Mouse (Mus musculus): ENCODE measurements at regions not wholly inside any gene's neighbourhood (a gene's known extent, or its start where the extent isn't known, plus 50 kb on each side); places are given as distances from the start of the nearest gene placed in this dataset.

DNA sequence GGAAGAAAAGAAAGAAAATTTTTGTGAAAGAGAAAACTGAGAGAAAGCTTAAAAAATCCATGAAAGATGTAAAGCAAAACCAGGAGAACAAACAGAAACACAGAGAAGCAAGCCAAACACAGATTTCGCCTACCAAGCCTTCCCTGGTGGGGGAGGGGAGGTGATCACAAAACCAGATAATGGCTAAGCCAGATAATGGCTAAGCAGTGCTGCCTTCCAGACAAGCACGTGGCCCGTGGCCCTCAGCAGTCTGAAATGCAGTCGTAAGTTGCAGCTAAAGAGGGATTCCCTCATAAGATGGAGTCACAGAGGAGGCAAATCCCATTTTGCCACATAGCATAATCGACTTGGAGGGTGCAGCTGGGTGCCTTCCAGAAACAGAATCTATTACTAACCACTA lies 179.0 kb upstream of the Car8 start:
- Histone ChIP-seq H3K27ac (no peak overlapping the region), H3K4me3 (no peak overlapping the region)
- TF ChIP-seq CTCF (IDR thresholded peaks at IDR 0.05), result no peak
- intact Hi-C loops (cut with DNase I), result no loop called here
- DNase-seq (ENCODE audit: extremely low spot score in 1 of 2, low spot score in 2 of 2), result no peak

DNA sequence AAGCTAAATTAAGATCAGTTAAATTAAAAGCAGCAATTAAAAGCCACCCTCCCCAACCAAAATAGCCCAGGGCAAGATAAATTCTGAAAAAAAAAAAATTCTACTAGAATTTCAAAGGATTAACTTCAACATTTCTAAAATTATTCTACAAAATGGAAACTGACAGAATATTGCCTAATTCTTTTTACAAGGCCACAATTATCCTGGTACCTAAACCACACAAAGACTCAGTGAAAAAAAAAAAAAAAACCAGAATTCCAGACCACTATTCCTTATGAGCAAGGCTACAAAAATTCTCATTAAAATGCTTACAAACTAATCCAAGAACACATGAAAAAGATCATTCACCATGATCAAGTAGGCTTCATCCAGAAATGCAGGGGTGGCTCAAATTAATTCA lies 174.5 kb upstream of the Car8 start:
- intact Hi-C loops (cut with DNase I), result no loop called here
- Histone ChIP-seq H3K4me3 (no peak overlapping the region), H3K27ac (no peak overlapping the region)
- no peak for TF ChIP-seq CTCF (IDR thresholded peaks at IDR 0.05)
- DNase-seq (ENCODE audit: extremely low spot score in 1 of 2, low spot score in 2 of 2), result no peak

DNA sequence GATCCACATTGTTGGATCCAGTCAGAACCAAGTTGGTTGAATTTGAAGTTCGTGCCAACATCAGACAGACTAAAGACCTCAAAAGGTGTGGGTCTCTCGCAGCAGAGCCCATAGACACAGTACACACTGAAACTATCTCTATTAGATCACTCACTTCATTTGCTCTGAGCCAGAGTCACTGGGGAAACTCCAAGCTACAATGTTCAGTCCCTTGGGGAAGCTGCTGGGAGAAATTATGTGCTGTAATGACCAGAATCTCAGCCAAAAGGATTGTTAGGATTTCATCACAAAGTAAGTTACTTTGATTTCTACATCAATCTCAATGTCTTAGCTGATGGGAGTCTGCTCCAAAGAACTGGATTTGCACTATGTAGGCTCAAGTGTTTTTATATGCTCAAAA lies 161.2 kb upstream of the Car8 start:
- intact Hi-C loops (cut with DNase I), result no loop called here
- no peak overlapping the region for H3K4me3 ChIP-seq

DNA sequence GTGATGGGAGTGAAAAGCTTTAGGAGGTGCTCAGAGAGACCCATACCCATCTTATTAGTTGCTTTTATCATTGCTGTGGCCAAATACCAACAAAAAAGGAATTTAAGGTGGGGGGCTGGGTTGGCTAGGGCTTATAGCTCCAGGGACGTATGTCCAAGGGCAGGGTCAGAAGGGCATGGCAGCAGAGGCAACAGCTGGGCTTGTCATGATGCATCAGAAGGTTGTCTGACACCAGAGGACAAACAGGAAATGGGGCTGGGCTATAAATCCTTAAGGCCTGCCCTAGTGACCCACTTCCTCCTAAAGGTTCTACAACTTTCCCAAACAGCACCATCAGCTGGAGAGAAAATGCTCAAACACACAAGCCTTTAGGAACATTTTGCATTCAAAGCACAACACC lies 160.6 kb upstream of the Car8 start:
- no peak overlapping the region for H3K27ac ChIP-seq
- no peak for DNase-seq (ENCODE audit: extremely low spot score in 1 of 2, low spot score in 2 of 2)
- H3K4me3 ChIP-seq, result no peak overlapping the region
- TF ChIP-seq CTCF (IDR thresholded peaks at IDR 0.05), result no peak
- intact Hi-C loops (cut with DNase I), result no loop called here

More for the DNA sequence above, 161.2 kb upstream of the Car8 start:
- DNase-seq (ENCODE audit: extremely low spot score in 1 of 2, low spot score in 2 of 2), result no peak
- no peak for TF ChIP-seq CTCF (IDR thresholded peaks at IDR 0.05)
- no peak overlapping the region for H3K27ac ChIP-seq

- intact Hi-C loops (cut with DNase I), result no loop called here
- TF ChIP-seq CTCF (IDR thresholded peaks at IDR 0.05), result no peak
- Histone ChIP-seq H3K27ac (no peak overlapping the region), H3K4me3 (no peak overlapping the region)
- no peak for DNase-seq (ENCODE audit: extremely low spot score in 1 of 2, low spot score in 2 of 2)
Measured at GRCm38 (mm10) chr4:8398969-8399368, 160.1 kb upstream of the Car8 start.

GRCm38 (mm10) chr4:8383162-8383561 lies 144.3 kb upstream of the Car8 start:
- Histone ChIP-seq H3K4me3 (no peak overlapping the region), H3K27ac (no peak overlapping the region)
- DNase-seq (ENCODE audit: extremely low spot score in 1 of 2, low spot score in 2 of 2), result no peak
- TF ChIP-seq CTCF (IDR thresholded peaks at IDR 0.05), result no peak
- intact Hi-C loops (cut with DNase I), result loop anchor here (5.0 kb wide), 4 partner anchors 49 to 1179 kb away; no protein-coding TSS in a partner anchor

DNA sequence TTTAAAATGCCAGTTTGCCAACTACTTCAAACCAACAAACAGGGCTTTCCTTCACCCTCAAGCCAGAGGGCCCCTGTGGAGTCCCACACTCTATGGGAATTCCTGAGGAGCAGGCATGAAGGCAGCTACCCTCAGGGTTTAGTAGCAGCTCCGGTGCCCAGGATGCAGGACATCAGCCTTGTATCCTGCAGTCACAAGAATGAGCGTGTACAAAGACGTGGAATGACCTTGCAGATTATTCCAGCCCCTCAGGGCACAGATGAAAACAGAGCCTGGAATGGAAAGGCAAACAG lies 143.2 kb upstream of the Car8 start:
- no peak for TF ChIP-seq CTCF (IDR thresholded peaks at IDR 0.05)
- intact Hi-C loops (cut with DNase I), result loop anchor here (5.0 kb wide), 4 partner anchors 50 to 1180 kb away; no protein-coding TSS in a partner anchor
- DNase-seq (ENCODE audit: extremely low spot score in 1 of 2, low spot score in 2 of 2), result no peak
- H3K27ac ChIP-seq, result no peak overlapping the region
- H3K4me3 ChIP-seq, result no peak overlapping the region

GRCm38 (mm10) chr4:8381408-8382124 lies 142.7 kb upstream of the Car8 start:
- no peak for TF ChIP-seq CTCF (IDR thresholded peaks at IDR 0.05)
- no peak overlapping the region for H3K27ac ChIP-seq
- no peak overlapping the region for H3K4me3 ChIP-seq
- intact Hi-C loops (cut with DNase I), result loop anchor here (5.0 kb wide), 4 partner anchors 51 to 1181 kb away; no protein-coding TSS in a partner anchor
- DNase-seq (ENCODE audit: extremely low spot score in 1 of 2, low spot score in 2 of 2), result no peak

DNA sequence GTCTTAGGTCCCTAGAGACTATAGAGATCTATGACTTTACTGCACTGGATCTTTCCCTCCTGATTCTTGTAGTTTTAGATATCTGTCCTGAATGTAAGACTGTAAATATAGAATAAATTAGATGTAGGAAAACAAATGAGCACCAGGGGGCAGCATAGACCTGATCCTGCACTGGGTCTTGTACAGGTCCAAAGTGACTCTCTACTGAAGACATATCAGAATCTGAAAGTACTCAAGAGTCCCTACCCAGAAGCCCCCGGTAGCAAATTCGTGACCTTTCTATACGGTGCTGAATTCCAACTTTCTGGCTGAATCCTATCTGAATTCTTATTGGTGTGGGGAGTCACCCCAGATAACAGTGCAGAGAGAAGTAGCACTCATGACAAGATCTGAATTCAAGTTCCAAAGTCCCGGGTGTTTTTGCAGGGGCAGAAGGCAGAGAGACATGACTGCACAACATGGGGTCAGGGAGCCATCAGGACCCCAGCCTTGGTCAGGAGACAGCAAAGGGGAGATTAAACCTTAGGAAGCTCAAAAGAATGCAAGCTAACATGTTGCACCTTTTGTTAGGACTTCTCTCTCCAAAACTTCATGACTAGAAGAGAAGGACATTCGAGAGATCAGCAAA lies 142.0 kb upstream of the Car8 start:
- Histone ChIP-seq H3K27ac (no peak overlapping the region), H3K4me3 (no peak overlapping the region)
- peak in 1 of 2 experiments; percentile 46 for DNase-seq (ENCODE audit: extremely low spot score in 1 of 2, low spot score in 2 of 2)
- intact Hi-C loops (cut with DNase I), result loop anchor here (1.0 to 5.0 kb wide), 5 partner anchors 51 to 1181 kb away; no protein-coding TSS in a partner anchor
- peak; percentile 82 for TF ChIP-seq CTCF (IDR thresholded peaks at IDR 0.05)

DNA sequence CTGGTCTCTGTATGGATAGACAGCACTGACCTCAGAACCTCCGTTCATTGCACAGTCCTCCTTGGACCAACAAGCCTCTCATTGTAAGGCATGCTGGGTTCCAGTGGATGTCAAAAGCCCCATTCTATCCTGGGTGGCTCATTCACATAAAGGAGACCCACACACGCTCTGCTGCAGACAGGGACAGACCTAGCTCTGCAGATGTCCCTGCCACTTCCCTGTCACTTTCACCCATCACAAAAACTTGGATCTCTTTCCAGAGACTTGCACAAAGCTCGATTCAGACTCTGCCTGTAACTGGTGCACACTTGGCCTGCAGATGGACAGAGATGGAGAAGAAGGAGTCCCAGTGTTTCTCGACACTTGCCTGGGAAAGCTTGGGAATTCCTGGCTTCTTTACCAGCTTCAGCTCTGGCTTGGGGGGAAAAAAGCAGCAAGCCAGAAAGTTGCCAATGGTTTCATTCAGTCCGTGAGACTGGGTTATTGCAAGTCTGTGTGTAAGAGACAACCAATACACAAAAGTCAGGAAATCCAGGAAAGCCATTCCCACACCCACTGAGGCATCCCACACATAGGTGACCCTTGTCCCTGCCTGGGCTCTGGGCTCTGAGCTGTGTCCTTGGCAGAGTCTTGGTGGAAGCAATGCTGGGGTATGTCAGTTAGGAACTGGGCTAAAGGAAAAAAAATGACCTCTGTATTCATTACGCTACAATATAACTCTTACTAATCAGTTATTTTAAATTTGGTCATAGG lies 136.1 kb upstream of the Car8 start:
- no peak for DNase-seq (ENCODE audit: extremely low spot score in 1 of 2, low spot score in 2 of 2)
- intact Hi-C loops (cut with DNase I), result no loop called here
- TF ChIP-seq CTCF (IDR thresholded peaks at IDR 0.05), result no peak
- Histone ChIP-seq H3K4me3 (no peak overlapping the region), H3K27ac (no peak overlapping the region)

GRCm38 (mm10) chr4:8374061-8374460 lies 135.2 kb upstream of the Car8 start:
- Histone ChIP-seq H3K4me3 (no peak overlapping the region), H3K27ac (no peak overlapping the region)
- intact Hi-C loops (cut with DNase I), result no loop called here
- DNase-seq (ENCODE audit: extremely low spot score in 1 of 2, low spot score in 2 of 2), result no peak
- no peak for TF ChIP-seq CTCF (IDR thresholded peaks at IDR 0.05)

DNA sequence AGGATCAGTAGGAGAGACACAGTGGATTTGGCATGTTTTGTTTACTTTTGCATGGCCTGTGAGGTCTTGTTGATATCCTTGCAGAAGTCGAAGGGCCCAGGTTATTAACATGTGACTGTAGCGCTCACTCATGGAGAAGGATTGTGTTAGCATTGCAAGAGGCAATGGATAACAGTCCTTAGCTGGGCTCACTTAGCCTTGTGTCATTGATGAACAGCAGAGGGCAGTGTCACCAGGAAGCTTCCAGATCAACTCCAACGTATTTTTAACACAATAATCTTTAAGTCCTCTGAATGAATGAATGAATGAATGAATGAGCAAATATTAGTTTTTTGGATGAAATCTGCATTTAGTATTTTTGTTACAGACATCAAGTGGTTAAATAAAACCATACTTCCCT lies 133.2 kb upstream of the Car8 start:
- intact Hi-C loops (cut with DNase I), result no loop called here

More for the DNA sequence above, 133.2 kb upstream of the Car8 start:
- H3K4me3 ChIP-seq, result no peak overlapping the region
- DNase-seq (ENCODE audit: extremely low spot score in 1 of 2, low spot score in 2 of 2), result no peak
- peak; percentile 43 for TF ChIP-seq CTCF (IDR thresholded peaks at IDR 0.05)
- H3K27ac ChIP-seq, result no peak overlapping the region

All from left cerebral cortex, adult 2 months (tissue).